Comparison of ENCODE assay signal across 19 mouse cellular contexts in genomic region chr1:182073180-182073579, GRCm38 (mm10). TPM values are rescaled to one million over a fixed set of nuclear protein-coding genes. Genes with fewer than 3 reads are reported as not detected.
A peak's percentile ranks its signal among the peaks of the same experiment; 100 is the strongest.
DNase-seq lines count a peak whose midpoint lies in the region; ATAC-seq and TF ChIP-seq lines count a peak whose summit lies in the region.
"Had no signal": no experiment of that assay in that cellular context is flagged by ENCODE, and none has a peak within 500 bp of the region (broad histone marks: within the 10 kb centered on the region; RNA-seq: fewer than 3 reads in every experiment).

No protein-coding gene starts in this region.

- TF ChIP-seq POLR2A in limb, embryonic 14.5 days (IDR thresholded peaks at IDR 0.05; ENCODE audit: borderline replicate concordance, extremely low read depth, insufficient read depth, insufficient read length): no peak

- H3K27me3 ChIP-seq in limb, embryonic 14.5 days (ENCODE audit: control insufficient read depth, insufficient read depth, low read length): no peaks in the 10 kb centered on the region
- H3K27me3 ChIP-seq in limb, embryonic 10.5 days (ENCODE audit: low read depth, poor library complexity, severe bottlenecking): no peaks in the 10 kb centered on the region
- H3K27me3 ChIP-seq: embryonic facial prominence, embryonic 13.5 days; forebrain, embryonic 13.5 days had no signal

- WGBS in limb, embryonic 14.5 days: 53% methylated on average over 6 of the region's 6 CpGs
- WGBS in limb, embryonic 10.5 days: 71% methylated on average over 6 of the region's 6 CpGs

- no peaks in the 10 kb centered on the region; the same call in 1 of the 2 replicates for H3K4me1 ChIP-seq in limb, embryonic 14.5 days (ENCODE audit: control insufficient read depth, insufficient read depth, low read length)
- no peaks in the 10 kb centered on the region for H3K4me1 ChIP-seq in limb, embryonic 10.5 days
- H3K4me1 ChIP-seq: forebrain, embryonic 13.5 days; hindbrain, embryonic 10.5 days had no signal

- H3K9me3 ChIP-seq in limb, embryonic 14.5 days (ENCODE audit: control insufficient read depth, low read length): peaks cover 2% of the 10 kb centered on the region; the same call in 1 of the 2 replicates
- H3K9me3 ChIP-seq in limb, embryonic 10.5 days (replicated peaks): no peaks in the 10 kb centered on the region
- H3K9me3 ChIP-seq: embryonic facial prominence, embryonic 13.5 days had no signal

- no peaks in the 10 kb centered on the region for H3K36me3 ChIP-seq in limb, embryonic 14.5 days (ENCODE audit: control insufficient read depth, insufficient read depth, low read length)
- no peaks in the 10 kb centered on the region for H3K36me3 ChIP-seq in limb, embryonic 10.5 days
- H3K36me3 ChIP-seq: embryonic facial prominence, embryonic 13.5 days; hindbrain, embryonic 10.5 days had no signal

- no peak overlapping the region for H3K9ac ChIP-seq in limb, embryonic 14.5 days (ENCODE audit: low read depth, low read length, severe bottlenecking)
- H3K9ac ChIP-seq: embryonic facial prominence, embryonic 13.5 days; forebrain, embryonic 13.5 days; forebrain, postnatal 0 days; hindbrain, embryonic 14.5 days had no signal

- no peak overlapping the region for H3K27ac ChIP-seq in limb, embryonic 14.5 days (replicated peaks; ENCODE audit: low read depth, low read length)
- H3K27ac ChIP-seq in limb, embryonic 10.5 days: no peak overlapping the region
- H3K27ac ChIP-seq: embryonic facial prominence, embryonic 13.5 days; forebrain, embryonic 13.5 days; hindbrain, embryonic 10.5 days; hindbrain, embryonic 14.5 days had no signal

- DNase-seq in heart, adult 18-20 months: peak; percentile 43 to 49
- DNase-seq in heart, adult 11 months: no peak
- DNase-seq in limb, embryonic 14.5 days (ENCODE audit: low spot score): peak; percentile 63
- no peak for DNase-seq in limb, embryonic 10.5 days (ENCODE audit: low spot score)
- DNase-seq in adipocyte (ENCODE audit: low spot score): peak; percentile 28
- DNase-seq: adrenal gland, postnatal 10 days; cerebellum, adult 11-12 months; cerebellum, adult 9-10 months; cerebellum, postnatal 25 days; forebrain, postnatal 0 days; gastrocnemius, postnatal 25 days; heart, postnatal 14 days; kidney, adult 2 months had no signal

- no peak for ATAC-seq in limb, embryonic 14.5 days (ENCODE audit: low FRiP score, low read depth)
- no peak for ATAC-seq in inflammation-experienced regulatory T-cells, adult 6 months
- ATAC-seq: forebrain, embryonic 13.5 days; forebrain, postnatal 0 days; intestine, embryonic 16.5 days had no signal

- H3K4me2 ChIP-seq in limb, embryonic 14.5 days (replicated peaks; ENCODE audit: low read depth, low read length, severe bottlenecking): no peak overlapping the region
- H3K4me2 ChIP-seq: embryonic facial prominence, embryonic 13.5 days; forebrain, embryonic 13.5 days; hindbrain, embryonic 14.5 days had no signal

- H3K4me3 ChIP-seq in limb, embryonic 14.5 days (replicated peaks; ENCODE audit: low read length): no peak overlapping the region
- no peak overlapping the region for H3K4me3 ChIP-seq in limb, embryonic 10.5 days
- H3K4me3 ChIP-seq: embryonic facial prominence, embryonic 13.5 days; forebrain, embryonic 13.5 days; hindbrain, embryonic 10.5 days had no signal

RNA-seq across cellular contexts. Expression of gene Srp9, which starts 51.4 kb away (rescaled TPM):
- total RNA-seq in heart, adult 18-20 months (2021): 10 to 100 TPM; 49.4 to 52.0 TPM
- polyA plus RNA-seq in limb, embryonic 14.5 days (2012; rRNA removed): 78.2 and 101 TPM in 2 replicates
- polyA plus RNA-seq in limb, embryonic 14.5 days (2014; fragmentation: Nextera tagmentation; extraction: Ambion mirVana): 157 and 166 TPM in 2 replicates
- 168 TPM in 2 replicates for polyA plus RNA-seq in limb, embryonic 10.5 days (2016; fragmentation: Nextera tagmentation; extraction: Ambion mirVana)
- 100 to 1,000 TPM; 141 to 184 (median 147) TPM for polyA plus RNA-seq in inflammation-experienced regulatory T-cells, adult 6 months (2017; shearing (Covaris generic))

RNA-seq across cellular contexts. Expression of gene Enah, which starts 53.4 kb away (rescaled TPM):
- 100 to 1,000 TPM; 113 to 117 TPM for total RNA-seq in heart, adult 18-20 months (2021)
- polyA plus RNA-seq in limb, embryonic 14.5 days (2012; rRNA removed): 87.9 and 89.2 TPM in 2 replicates
- 29.3 and 30.7 TPM in 2 replicates for polyA plus RNA-seq in limb, embryonic 14.5 days (2014; fragmentation: Nextera tagmentation; extraction: Ambion mirVana)
- 23.0 and 23.6 TPM in 2 replicates for polyA plus RNA-seq in limb, embryonic 10.5 days (2016; fragmentation: Nextera tagmentation; extraction: Ambion mirVana)
- polyA plus RNA-seq in inflammation-experienced regulatory T-cells, adult 6 months (2017; shearing (Covaris generic)): under 1 TPM in 2 of 3 experiments, not detected in 1; 0.31 to 0.74 TPM

Comparison
In these comparisons a context has a peak if more than half of its experiments do, and no peak if none do; other contexts are left out.
1. DNase-seq: peak in heart, adult 18-20 months (2 of 2), limb, embryonic 14.5 days (single experiment) and adipocyte (single experiment); none in heart, adult 11 months (single experiment) and limb, embryonic 10.5 days (single experiment).
2. RNA of gene Enah, which starts 53.4 kb away (polyA plus RNA-seq): 29.3 to 89.2 TPM in limb, embryonic 14.5 days and 23.0 to 23.6 TPM in limb, embryonic 10.5 days; 0.31 to 0.74 TPM in inflammation-experienced regulatory T-cells, adult 6 months; every median in the first group is over 10 times any median in the second.